Mouse (Mus musculus) liver, embryonic 12.5 days (tissue): Measurements from ENCODE around the gene Elp4. TPM values are rescaled to one million over a fixed set of nuclear protein-coding genes. Genes with fewer than 3 reads are reported as not detected.

Experiments used
- ATAC-seq: fragments of 200-750 bp; cut with Nextera tagmentation; 2 replicates; pipeline ENCODE4 v1.8.0; 2017; ENCODE audit warnings: moderate number of reproducible peaks, mild to moderate bottlenecking, moderate library complexity
- H3K27ac ChIP-seq: fragments of 300-500 bp; sonication (generic); 2 replicates; pipeline ENCODE4 v1.5.1; 2016; ENCODE audit warnings: mild to moderate bottlenecking
- H3K27me3 ChIP-seq: fragments of 300-500 bp; sonication (generic); replicated peaks from 2 replicates; pipeline ENCODE4 v1.6.1; 2016; ENCODE audit warnings: mild to moderate bottlenecking, moderate library complexity
- H3K36me3 ChIP-seq: fragments of 300-500 bp; sonication (generic); 2 replicates; pipeline ENCODE4 v1.6.1; 2016; ENCODE audit warnings: mild to moderate bottlenecking, moderate library complexity
- H3K4me1 ChIP-seq: fragments of 300-500 bp; sonication (generic); 2 replicates; pipeline ENCODE4 v1.6.1; 2016
- H3K4me2 ChIP-seq: fragments of 300-500 bp; sonication (generic); 2 replicates; pipeline ENCODE4 v1.6.1; 2016; ENCODE audit warnings: mild to moderate bottlenecking, moderate library complexity
- H3K4me3 ChIP-seq: fragments of 300-500 bp; sonication (generic); 2 replicates; pipeline ENCODE4 v1.5.1; 2016; ENCODE audit warnings: mild to moderate bottlenecking, moderate library complexity
- H3K9ac ChIP-seq: fragments of 300-500 bp; sonication (generic); 2 replicates; pipeline ENCODE4 v1.6.1; 2016; ENCODE audit warnings: mild to moderate bottlenecking, moderate library complexity
- H3K9me3 ChIP-seq: fragments of 300-500 bp; sonication (generic); replicated peaks from 2 replicates; pipeline ENCODE4 v1.6.1; 2016; ENCODE audit warnings: mild to moderate bottlenecking, moderate library complexity
- WGBS: fragments of 180-500 bp; shearing (Covaris S2); methylation state at CpG from one replicate; pipeline ENCODE4 v1.1.7; 2016; ENCODE audit not compliant: insufficient replicate concordance; 5-methylcytosine and 5-hydroxymethylcytosine counted together
- polyA plus RNA-seq: library from polyadenylated mRNA; unstranded; fragments of >200 nt; fragmentation: Nextera tagmentation; extraction: Ambion mirVana; gene quantifications from 2 replicates; pipeline ENCODE4 v1.2.1, GENCODE M21; 2016

Gene Elp4
- polyA plus RNA-seq, 1 experiment from 2014 or later: 24.8 TPM

- WGBS: 38% methylated on average over 5 of the region's 5 CpGs
- Histone ChIP-seq H3K9ac (no peak overlapping the region), H3K4me2 (no peak overlapping the region), H3K27ac (no peak overlapping the region), H3K27me3 (no peaks in the 10 kb centered on the region), H3K4me3 (no peak overlapping the region), H3K4me1 (peaks cover 24% of the 10 kb centered on the region), H3K36me3 (no peaks in the 10 kb centered on the region), H3K9me3 (no peaks in the 10 kb centered on the region)
- no peak for ATAC-seq
Measured at GRCm38 (mm10) chr2:105803427-105803826, 100.9 kb downstream of the Elp4 start.

GRCm38 (mm10) chr2:105802902-105803301 lies 101.5 kb downstream of the Elp4 start:
- H3K4me1 ChIP-seq: peaks cover 24% of the 10 kb centered on the region
- no peaks in the 10 kb centered on the region for H3K9me3 ChIP-seq
- no peak overlapping the region for H3K4me2 ChIP-seq
- no peak overlapping the region for H3K4me3 ChIP-seq
- H3K36me3 ChIP-seq: no peaks in the 10 kb centered on the region
- no peaks in the 10 kb centered on the region for H3K27me3 ChIP-seq
- WGBS: 87% methylated on average over 2 of the region's 2 CpGs
- H3K9ac ChIP-seq: no peak overlapping the region
- no peak for ATAC-seq
- no peak overlapping the region for H3K27ac ChIP-seq

GRCm38 (mm10) chr2:105801536-105801935 lies 102.8 kb downstream of the Elp4 start:
- Histone ChIP-seq H3K36me3 (no peaks in the 10 kb centered on the region), H3K9ac (no peak overlapping the region), H3K27me3 (no peaks in the 10 kb centered on the region), H3K27ac (no peak overlapping the region), H3K9me3 (no peaks in the 10 kb centered on the region), H3K4me1 (peaks cover 17% of the 10 kb centered on the region), H3K4me3 (no peak overlapping the region), H3K4me2 (no peak overlapping the region)
- no peak for ATAC-seq
- WGBS: 78% methylated on average over 6 of the region's 6 CpGs

- Histone ChIP-seq H3K4me1 (peaks cover 8% of the 10 kb centered on the region), H3K36me3 (no peaks in the 10 kb centered on the region), H3K27ac (no peak overlapping the region), H3K9ac (no peak overlapping the region), H3K4me3 (no peak overlapping the region), H3K9me3 (no peaks in the 10 kb centered on the region), H3K4me2 (no peak overlapping the region), H3K27me3 (no peaks in the 10 kb centered on the region)
- 91% methylated on average over 1 of the region's 1 CpGs for WGBS
- ATAC-seq: no peak
Measured at GRCm38 (mm10) chr2:105800694-105801093, 103.7 kb downstream of the Elp4 start.

- no peaks in the 10 kb centered on the region for H3K27me3 ChIP-seq
- no peak overlapping the region for H3K4me3 ChIP-seq
- 70% methylated on average over 2 of the region's 2 CpGs for WGBS
- H3K4me1 ChIP-seq: peaks cover 7% of the 10 kb centered on the region; the same call in 1 of the 2 replicates
- H3K4me2 ChIP-seq: no peak overlapping the region
- no peaks in the 10 kb centered on the region for H3K36me3 ChIP-seq
- no peak overlapping the region for H3K9ac ChIP-seq
- H3K27ac ChIP-seq: no peak overlapping the region
- no peak for ATAC-seq
- no peaks in the 10 kb centered on the region for H3K9me3 ChIP-seq
Measured at GRCm38 (mm10) chr2:105799840-105800239, 104.5 kb downstream of the Elp4 start.

GRCm38 (mm10) chr2:105797842-105798241 lies 106.5 kb downstream of the Elp4 start:
- Histone ChIP-seq H3K4me3 (no peak overlapping the region), H3K27ac (no peak overlapping the region), H3K36me3 (no peaks in the 10 kb centered on the region), H3K27me3 (no peaks in the 10 kb centered on the region), H3K4me2 (no peak overlapping the region), H3K4me1 (peaks cover under 1% of the 10 kb centered on the region; the same call in 1 of the 2 replicates), H3K9ac (no peak overlapping the region), H3K9me3 (no peaks in the 10 kb centered on the region)
- no peak for ATAC-seq

- H3K36me3 ChIP-seq: no peaks in the 10 kb centered on the region
- no peak for ATAC-seq
Measured at GRCm38 (mm10) chr2:105796101-105796500, 108.3 kb downstream of the Elp4 start.

GRCm38 (mm10) chr2:105792339-105793120 lies 111.8 kb downstream of the Elp4 start:
- H3K4me2 ChIP-seq: no peak overlapping the region
- no peaks in the 10 kb centered on the region for H3K36me3 ChIP-seq
- ATAC-seq: no peak
- H3K27ac ChIP-seq: no peak overlapping the region
- no peaks in the 10 kb centered on the region for H3K27me3 ChIP-seq
- H3K9me3 ChIP-seq: no peaks in the 10 kb centered on the region
- no peaks in the 10 kb centered on the region for H3K4me1 ChIP-seq
- 85% methylated on average over 12 of the region's 12 CpGs for WGBS
- no peak overlapping the region for H3K9ac ChIP-seq
- H3K4me3 ChIP-seq: no peak overlapping the region

More at GRCm38 (mm10) chr2:105796101-105796500, 108.3 kb downstream of the Elp4 start:
- Histone ChIP-seq H3K4me1 (no peaks in the 10 kb centered on the region), H3K27me3 (no peaks in the 10 kb centered on the region), H3K27ac (no peak overlapping the region), H3K9me3 (no peaks in the 10 kb centered on the region), H3K4me2 (no peak overlapping the region), H3K4me3 (no peak overlapping the region), H3K9ac (no peak overlapping the region)

GRCm38 (mm10) chr2:105789936-105790335 lies 114.4 kb downstream of the Elp4 start:
- no peaks in the 10 kb centered on the region for H3K27me3 ChIP-seq
- H3K9ac ChIP-seq: no peak overlapping the region
- ATAC-seq: no peak
- H3K4me2 ChIP-seq: no peak overlapping the region
- 81% methylated on average over 1 of the region's 1 CpGs for WGBS
- no peaks in the 10 kb centered on the region for H3K4me1 ChIP-seq
- no peaks in the 10 kb centered on the region for H3K36me3 ChIP-seq
- no peak overlapping the region for H3K4me3 ChIP-seq
- H3K27ac ChIP-seq: no peak overlapping the region
- no peaks in the 10 kb centered on the region for H3K9me3 ChIP-seq

- no peak for ATAC-seq
- Histone ChIP-seq H3K36me3 (no peaks in the 10 kb centered on the region), H3K27ac (no peak overlapping the region), H3K9ac (no peak overlapping the region), H3K4me3 (no peak overlapping the region), H3K4me2 (no peak overlapping the region), H3K27me3 (no peaks in the 10 kb centered on the region), H3K4me1 (no peaks in the 10 kb centered on the region), H3K9me3 (no peaks in the 10 kb centered on the region)
- 74% methylated on average over 4 of the region's 4 CpGs for WGBS
Measured at GRCm38 (mm10) chr2:105787726-105788125, 116.6 kb downstream of the Elp4 start.

GRCm38 (mm10) chr2:105786986-105787385 lies 117.4 kb downstream of the Elp4 start:
- H3K9me3 ChIP-seq: no peaks in the 10 kb centered on the region
- no peaks in the 10 kb centered on the region for H3K36me3 ChIP-seq
- H3K27ac ChIP-seq: no peak overlapping the region
- H3K4me3 ChIP-seq: no peak overlapping the region
- 52% methylated on average over 2 of the region's 2 CpGs for WGBS
- no peak for ATAC-seq
- H3K9ac ChIP-seq: no peak overlapping the region
- no peaks in the 10 kb centered on the region for H3K4me1 ChIP-seq
- no peak overlapping the region for H3K4me2 ChIP-seq
- H3K27me3 ChIP-seq: no peaks in the 10 kb centered on the region

- H3K9ac ChIP-seq: no peak overlapping the region
- no peak overlapping the region for H3K4me3 ChIP-seq
- no peak overlapping the region for H3K27ac ChIP-seq
- H3K9me3 ChIP-seq: no peaks in the 10 kb centered on the region
- no peak for ATAC-seq
- no peaks in the 10 kb centered on the region for H3K4me1 ChIP-seq
- H3K4me2 ChIP-seq: no peak overlapping the region
- H3K27me3 ChIP-seq: no peaks in the 10 kb centered on the region
- no peaks in the 10 kb centered on the region for H3K36me3 ChIP-seq
- WGBS: 78% methylated on average over 5 of the region's 5 CpGs
Measured at GRCm38 (mm10) chr2:105782885-105783284, 121.5 kb downstream of the Elp4 start.

GRCm38 (mm10) chr2:105780739-105781138 lies 123.6 kb downstream of the Elp4 start:
- no peak for ATAC-seq
- no peaks in the 10 kb centered on the region for H3K9me3 ChIP-seq
- no peak overlapping the region for H3K9ac ChIP-seq
- H3K36me3 ChIP-seq: no peaks in the 10 kb centered on the region
- WGBS: 79% methylated on average over 1 of the region's 1 CpGs
- H3K27me3 ChIP-seq: no peaks in the 10 kb centered on the region
- no peaks in the 10 kb centered on the region for H3K4me1 ChIP-seq
- no peak overlapping the region for H3K4me2 ChIP-seq
- no peak overlapping the region for H3K27ac ChIP-seq
- no peak overlapping the region for H3K4me3 ChIP-seq
